Mouse (Mus musculus): ENCODE data around the gene Ambra1. TPM values are rescaled to one million over a fixed set of nuclear protein-coding genes. Genes with fewer than 3 reads are reported as not detected.

Gene Ambra1
- total RNA-seq, 1 experiment = 27.0 TPM

- peaks cover 22% of the 10 kb centered on the region for H3K36me3 ChIP-seq (ENCODE audit: control insufficient read depth, insufficient read depth, low read length, poor library complexity, severe bottlenecking)
- no peaks in the 10 kb centered on the region for H3K4me1 ChIP-seq (ENCODE audit: control insufficient read depth in 2 of 2, insufficient read depth in 2 of 2, low read length in 2 of 2, poor library complexity in 1 of 2)
- in situ Hi-C loops (cut with MboI; ENCODE audit: low sequenced_read_pairs in 2 of 2, unreplicated experiment in 2 of 2) = no loop called here
- no peak overlapping the region for H3K9ac ChIP-seq (ENCODE audit: insufficient read depth, low read depth, low read length, poor library complexity, severe bottlenecking)
- no peak for DNase-seq (ENCODE audit: low read depth, low spot score)
- TF ChIP-seq ZC3H11A (IDR thresholded peaks at IDR 0.05; ENCODE audit: borderline replicate concordance, low read depth, low read length) = no peak
- TF ChIP-seq HCFC1 (IDR thresholded peaks at IDR 0.05; ENCODE audit: borderline replicate concordance, insufficient read depth, low read length) = no peak
- TF ChIP-seq CHD2 (IDR thresholded peaks at IDR 0.05; ENCODE audit: low read depth, low read length) = no peak
- no peak for TF ChIP-seq ZNF384 (IDR thresholded peaks at IDR 0.05; ENCODE audit: low read depth, low read length)
- TF ChIP-seq MAFK (IDR thresholded peaks at IDR 0.05; ENCODE audit: insufficient read depth, low read depth, low read length) = no peak
- no peak overlapping the region for H3K4me3 ChIP-seq (ENCODE audit: insufficient read depth in 1 of 2, low read depth in 1 of 2, low read length in 2 of 2, poor library complexity in 1 of 2, severe bottlenecking in 1 of 2)
- H3K27ac ChIP-seq (ENCODE audit: insufficient read depth, low read depth, low read length, poor library complexity, severe bottlenecking) = no peak overlapping the region
- no peaks in the 10 kb centered on the region for H3K9me3 ChIP-seq (ENCODE audit: control insufficient read depth, insufficient read depth, low read depth, low read length)
These were observed 42.2 kb downstream of the Ambra1 start for GRCm38 (mm10) chr2:91771921-91772705.

- H3K4me1 ChIP-seq (ENCODE audit: control insufficient read depth in 2 of 2, insufficient read depth in 2 of 2, low read length in 2 of 2, poor library complexity in 1 of 2) = no peaks in the 10 kb centered on the region
- no peak overlapping the region for H3K4me3 ChIP-seq (ENCODE audit: insufficient read depth in 1 of 2, low read depth in 1 of 2, low read length in 2 of 2, poor library complexity in 1 of 2, severe bottlenecking in 1 of 2)
- no peak for DNase-seq (ENCODE audit: low read depth, low spot score)
- no peak overlapping the region for H3K27ac ChIP-seq (ENCODE audit: insufficient read depth, low read depth, low read length, poor library complexity, severe bottlenecking)
- in situ Hi-C loops (cut with MboI; ENCODE audit: low sequenced_read_pairs in 2 of 2, unreplicated experiment in 2 of 2) = no loop called here
- H3K9ac ChIP-seq (ENCODE audit: insufficient read depth, low read depth, low read length, poor library complexity, severe bottlenecking) = no peak overlapping the region
- H3K36me3 ChIP-seq (ENCODE audit: control insufficient read depth, insufficient read depth, low read length, poor library complexity, severe bottlenecking) = peaks cover 22% of the 10 kb centered on the region
- no peaks in the 10 kb centered on the region for H3K9me3 ChIP-seq (ENCODE audit: control insufficient read depth, insufficient read depth, low read depth, low read length)
- no peak for TF ChIP-seq HCFC1 (IDR thresholded peaks at IDR 0.05; ENCODE audit: borderline replicate concordance, insufficient read depth, low read length)
These were observed 43.4 kb downstream of the Ambra1 start for GRCm38 (mm10) chr2:91773309-91773708.

DNA sequence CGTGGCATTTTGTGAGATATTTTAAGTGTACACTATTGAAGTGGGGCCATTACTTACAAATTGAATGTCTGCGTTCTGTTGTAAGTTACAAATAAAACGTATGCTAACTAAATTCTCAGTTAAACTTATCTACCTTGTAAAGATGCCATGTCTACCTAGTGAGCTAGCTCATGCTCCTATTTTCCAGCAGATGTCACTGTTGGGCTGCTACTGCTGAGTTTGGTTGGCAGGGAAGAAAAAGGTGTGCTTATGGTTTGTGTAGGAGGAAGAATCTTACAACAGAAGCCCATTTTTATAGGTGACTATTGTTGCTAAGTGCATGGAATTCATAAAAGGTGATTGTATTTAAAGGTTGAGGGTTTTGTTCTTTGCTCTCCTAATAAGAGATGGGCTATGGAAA, 49.2 kb downstream of the Ambra1 start:
- no peak overlapping the region for H3K4me3 ChIP-seq (ENCODE audit: insufficient read depth in 1 of 2, low read depth in 1 of 2, low read length in 2 of 2, poor library complexity in 1 of 2, severe bottlenecking in 1 of 2)
- in situ Hi-C loops (cut with MboI; ENCODE audit: low sequenced_read_pairs in 2 of 2, unreplicated experiment in 2 of 2) = no loop called here
- H3K36me3 ChIP-seq (ENCODE audit: control insufficient read depth, insufficient read depth, low read length, poor library complexity, severe bottlenecking) = 0 out of 2 replicates have a peak, but pooled peaks cover 2% of the 10 kb centered on the region
- H3K9ac ChIP-seq (ENCODE audit: insufficient read depth, low read depth, low read length, poor library complexity, severe bottlenecking) = no peak overlapping the region
- no peak overlapping the region for H3K27ac ChIP-seq (ENCODE audit: insufficient read depth, low read depth, low read length, poor library complexity, severe bottlenecking)
- H3K4me1 ChIP-seq (ENCODE audit: control insufficient read depth in 2 of 2, insufficient read depth in 2 of 2, low read length in 2 of 2, poor library complexity in 1 of 2) = no peaks in the 10 kb centered on the region
- peak; percentile 21 for DNase-seq (ENCODE audit: low read depth, low spot score)
- TF ChIP-seq ZC3H11A (IDR thresholded peaks at IDR 0.05; ENCODE audit: borderline replicate concordance, low read depth, low read length) (no peak), HCFC1 (IDR thresholded peaks at IDR 0.05; ENCODE audit: borderline replicate concordance, insufficient read depth, low read length) (no peak), CHD2 (IDR thresholded peaks at IDR 0.05; ENCODE audit: low read depth, low read length) (no peak), ZNF384 (IDR thresholded peaks at IDR 0.05; ENCODE audit: low read depth, low read length) (no peak), MAFK (IDR thresholded peaks at IDR 0.05; ENCODE audit: insufficient read depth, low read depth, low read length) (no peak)
- no peaks in the 10 kb centered on the region for H3K9me3 ChIP-seq (ENCODE audit: control insufficient read depth, insufficient read depth, low read depth, low read length)

- no peak overlapping the region for H3K4me3 ChIP-seq (ENCODE audit: insufficient read depth in 1 of 2, low read depth in 1 of 2, low read length in 2 of 2, poor library complexity in 1 of 2, severe bottlenecking in 1 of 2)
- no peak overlapping the region for H3K9ac ChIP-seq (ENCODE audit: insufficient read depth, low read depth, low read length, poor library complexity, severe bottlenecking)
- no peaks in the 10 kb centered on the region for H3K4me1 ChIP-seq (ENCODE audit: control insufficient read depth in 2 of 2, insufficient read depth in 2 of 2, low read length in 2 of 2, poor library complexity in 1 of 2)
- H3K9me3 ChIP-seq (ENCODE audit: control insufficient read depth, insufficient read depth, low read depth, low read length) = no peaks in the 10 kb centered on the region
- in situ Hi-C loops (cut with MboI; ENCODE audit: low sequenced_read_pairs in 2 of 2, unreplicated experiment in 2 of 2) = no loop called here
- H3K27ac ChIP-seq (ENCODE audit: insufficient read depth, low read depth, low read length, poor library complexity, severe bottlenecking) = no peak overlapping the region
- TF ChIP-seq ZC3H11A (IDR thresholded peaks at IDR 0.05; ENCODE audit: borderline replicate concordance, low read depth, low read length) = no peak
- no peak for TF ChIP-seq CHD2 (IDR thresholded peaks at IDR 0.05; ENCODE audit: low read depth, low read length)
- no peak for TF ChIP-seq MAFK (IDR thresholded peaks at IDR 0.05; ENCODE audit: insufficient read depth, low read depth, low read length)
- no peak for TF ChIP-seq ZNF384 (IDR thresholded peaks at IDR 0.05; ENCODE audit: low read depth, low read length)
- no peak for TF ChIP-seq HCFC1 (IDR thresholded peaks at IDR 0.05; ENCODE audit: borderline replicate concordance, insufficient read depth, low read length)
- no peaks in the 10 kb centered on the region for H3K36me3 ChIP-seq (ENCODE audit: control insufficient read depth, insufficient read depth, low read length, poor library complexity, severe bottlenecking)
- no peak for DNase-seq (ENCODE audit: low read depth, low spot score)
These were observed 61.7 kb downstream of the Ambra1 start for GRCm38 (mm10) chr2:91791621-91792020.

GRCm38 (mm10) chr2:91792346-91792745, 62.4 kb downstream of the Ambra1 start:
- no peaks in the 10 kb centered on the region for H3K4me1 ChIP-seq (ENCODE audit: control insufficient read depth in 2 of 2, insufficient read depth in 2 of 2, low read length in 2 of 2, poor library complexity in 1 of 2)
- no peak overlapping the region for H3K9ac ChIP-seq (ENCODE audit: insufficient read depth, low read depth, low read length, poor library complexity, severe bottlenecking)
- in situ Hi-C loops (cut with MboI; ENCODE audit: low sequenced_read_pairs in 2 of 2, unreplicated experiment in 2 of 2) = no loop called here
- no peak for DNase-seq (ENCODE audit: low read depth, low spot score)
- no peaks in the 10 kb centered on the region for H3K36me3 ChIP-seq (ENCODE audit: control insufficient read depth, insufficient read depth, low read length, poor library complexity, severe bottlenecking)
- H3K9me3 ChIP-seq (ENCODE audit: control insufficient read depth, insufficient read depth, low read depth, low read length) = no peaks in the 10 kb centered on the region
- H3K4me3 ChIP-seq (ENCODE audit: insufficient read depth in 1 of 2, low read depth in 1 of 2, low read length in 2 of 2, poor library complexity in 1 of 2, severe bottlenecking in 1 of 2) = no peak overlapping the region
- TF ChIP-seq CHD2 (IDR thresholded peaks at IDR 0.05; ENCODE audit: low read depth, low read length) (no peak), MAFK (IDR thresholded peaks at IDR 0.05; ENCODE audit: insufficient read depth, low read depth, low read length) (no peak), ZC3H11A (IDR thresholded peaks at IDR 0.05; ENCODE audit: borderline replicate concordance, low read depth, low read length) (no peak), HCFC1 (IDR thresholded peaks at IDR 0.05; ENCODE audit: borderline replicate concordance, insufficient read depth, low read length) (no peak), ZNF384 (IDR thresholded peaks at IDR 0.05; ENCODE audit: low read depth, low read length) (no peak)
- no peak overlapping the region for H3K27ac ChIP-seq (ENCODE audit: insufficient read depth, low read depth, low read length, poor library complexity, severe bottlenecking)

All from ES-E14 (cell line).